Mouse (Mus musculus): ENCODE data around the gene Ccdc57. TPM values are rescaled to one million over a fixed set of nuclear protein-coding genes. Genes with fewer than 3 reads are reported as not detected.

Gene Ccdc57
- polyA plus RNA-seq, 1 experiment from 2014 or later = 4.2 TPM

- Histone ChIP-seq H3K9ac (peak overlapping the region; percentile 98), H3K4me2 (replicated peaks) (peak overlapping the region; percentile 83), H3K9me3 (no peaks in the 10 kb centered on the region), H3K27ac (0 out of 2 replicates have a peak overlapping the region, but pooled peaks have one; percentile 4), H3K4me3 (replicated peaks) (peak overlapping the region; percentile 92), H3K27me3 (replicated peaks) (no peaks in the 10 kb centered on the region), H3K36me3 (peaks cover 44% of the 10 kb centered on the region), H3K4me1 (replicated peaks) (peaks cover 35% of the 10 kb centered on the region)
- WGBS = 31% methylated on average over 4 of the region's 4 CpGs
- ATAC-seq = no peak
Observed at GRCm38 (mm10) chr11:120822321-120822720, 110.4 kb downstream of the Ccdc57 start.

- H3K4me1 ChIP-seq (replicated peaks) = peaks cover 35% of the 10 kb centered on the region
- 65% methylated on average over 14 of the region's 14 CpGs for WGBS
- peak overlapping the region; percentile 98; the same call in 1 of the 2 replicates for H3K9ac ChIP-seq
- no peak overlapping the region for H3K27ac ChIP-seq
- ATAC-seq = no peak
- peak overlapping the region; percentile 83 for H3K4me2 ChIP-seq (replicated peaks)
- H3K27me3 ChIP-seq (replicated peaks) = no peaks in the 10 kb centered on the region
- no peaks in the 10 kb centered on the region for H3K9me3 ChIP-seq
- H3K36me3 ChIP-seq = peaks cover 54% of the 10 kb centered on the region
- H3K4me3 ChIP-seq (replicated peaks) = peak overlapping the region; percentile 92
Observed at GRCm38 (mm10) chr11:120821076-120821922, 111.4 kb downstream of the Ccdc57 start.

- Histone ChIP-seq H3K4me2 (replicated peaks) (0 out of 2 replicates have a peak overlapping the region, but pooled peaks have one; percentile 83), H3K9ac (no peak overlapping the region), H3K27ac (no peak overlapping the region), H3K9me3 (no peaks in the 10 kb centered on the region), H3K36me3 (peaks cover 61% of the 10 kb centered on the region), H3K4me1 (replicated peaks) (peaks cover 30% of the 10 kb centered on the region), H3K27me3 (replicated peaks) (no peaks in the 10 kb centered on the region), H3K4me3 (replicated peaks) (no peak overlapping the region)
- ATAC-seq = no peak
- WGBS = 90% methylated on average over 14 of the region's 14 CpGs
Observed at GRCm38 (mm10) chr11:120820546-120820945, 112.1 kb downstream of the Ccdc57 start.

- 92% methylated on average over 6 of the region's 6 CpGs for WGBS
- no peak overlapping the region for H3K4me2 ChIP-seq (replicated peaks)
- no peaks in the 10 kb centered on the region for H3K27me3 ChIP-seq (replicated peaks)
- ATAC-seq = no peak
- no peaks in the 10 kb centered on the region for H3K9me3 ChIP-seq
- peaks cover 71% of the 10 kb centered on the region for H3K36me3 ChIP-seq
- H3K4me3 ChIP-seq (replicated peaks) = no peak overlapping the region
- peaks cover 23% of the 10 kb centered on the region for H3K4me1 ChIP-seq (replicated peaks)
- no peak overlapping the region for H3K27ac ChIP-seq
- no peak overlapping the region for H3K9ac ChIP-seq
Observed at GRCm38 (mm10) chr11:120819556-120819955, 113.1 kb downstream of the Ccdc57 start.

- Histone ChIP-seq H3K9me3 (no peaks in the 10 kb centered on the region), H3K27me3 (replicated peaks) (no peaks in the 10 kb centered on the region), H3K36me3 (peaks cover 84% of the 10 kb centered on the region), H3K4me1 (replicated peaks) (peaks cover 23% of the 10 kb centered on the region), H3K9ac (no peak overlapping the region), H3K4me2 (replicated peaks) (no peak overlapping the region), H3K27ac (no peak overlapping the region), H3K4me3 (replicated peaks) (no peak overlapping the region)
- no peak for ATAC-seq
- WGBS = 97% methylated on average over 13 of the region's 13 CpGs
Observed at GRCm38 (mm10) chr11:120818251-120818650, 114.4 kb downstream of the Ccdc57 start.

GRCm38 (mm10) chr11:120817358-120817757 is 115.3 kb downstream of the Ccdc57 start:
- no peak overlapping the region for H3K4me2 ChIP-seq (replicated peaks)
- peaks cover 17% of the 10 kb centered on the region for H3K4me1 ChIP-seq (replicated peaks)
- H3K9me3 ChIP-seq = no peaks in the 10 kb centered on the region
- H3K27me3 ChIP-seq (replicated peaks) = no peaks in the 10 kb centered on the region
- H3K4me3 ChIP-seq (replicated peaks) = no peak overlapping the region
- no peak for ATAC-seq
- WGBS = 87% methylated on average over 6 of the region's 6 CpGs
- no peak overlapping the region for H3K27ac ChIP-seq
- H3K36me3 ChIP-seq = peaks cover 93% of the 10 kb centered on the region
- H3K9ac ChIP-seq = no peak overlapping the region

GRCm38 (mm10) chr11:120812068-120812467 is 120.6 kb downstream of the Ccdc57 start:
- ATAC-seq = no peak
- Histone ChIP-seq H3K27ac (no peak overlapping the region), H3K4me1 (replicated peaks) (no peaks in the 10 kb centered on the region), H3K36me3 (peaks cover 99% of the 10 kb centered on the region), H3K27me3 (replicated peaks) (no peaks in the 10 kb centered on the region), H3K4me3 (replicated peaks) (no peak overlapping the region), H3K9ac (no peak overlapping the region), H3K4me2 (replicated peaks) (no peak overlapping the region), H3K9me3 (no peaks in the 10 kb centered on the region)
- WGBS = 95% methylated on average over 16 of the region's 16 CpGs

GRCm38 (mm10) chr11:120808010-120808409 is 124.7 kb downstream of the Ccdc57 start:
- no peak overlapping the region for H3K27ac ChIP-seq
- no peak for ATAC-seq
- 89% methylated on average over 12 of the region's 12 CpGs for WGBS
- H3K4me1 ChIP-seq (replicated peaks) = no peaks in the 10 kb centered on the region; the same call in 1 of the 2 replicates
- no peak overlapping the region for H3K4me2 ChIP-seq (replicated peaks)
- peaks cover 66% of the 10 kb centered on the region for H3K36me3 ChIP-seq
- no peaks in the 10 kb centered on the region for H3K9me3 ChIP-seq
- no peak overlapping the region for H3K4me3 ChIP-seq (replicated peaks)
- no peaks in the 10 kb centered on the region for H3K27me3 ChIP-seq (replicated peaks)
- no peak overlapping the region for H3K9ac ChIP-seq

- Histone ChIP-seq H3K4me1 (replicated peaks) (no peaks in the 10 kb centered on the region; the same call in 1 of the 2 replicates), H3K27ac (no peak overlapping the region; the same call in 1 of the 2 replicates), H3K27me3 (replicated peaks) (no peaks in the 10 kb centered on the region), H3K9me3 (no peaks in the 10 kb centered on the region), H3K4me3 (replicated peaks) (no peak overlapping the region), H3K9ac (no peak overlapping the region), H3K36me3 (peaks cover 43% of the 10 kb centered on the region), H3K4me2 (replicated peaks) (no peak overlapping the region)
- 60% methylated on average over 7 of the region's 7 CpGs for WGBS
- ATAC-seq = peak; percentile 88
Observed at GRCm38 (mm10) chr11:120805375-120806298, 127.0 kb downstream of the Ccdc57 start.

- no peaks in the 10 kb centered on the region for H3K9me3 ChIP-seq
- H3K4me3 ChIP-seq (replicated peaks) = no peak overlapping the region
- no peak overlapping the region for H3K4me2 ChIP-seq (replicated peaks)
- WGBS = 71% methylated on average over 4 of the region's 4 CpGs
- ATAC-seq = no peak
- no peak overlapping the region for H3K9ac ChIP-seq
- peaks cover 34% of the 10 kb centered on the region for H3K36me3 ChIP-seq
- no peaks in the 10 kb centered on the region for H3K27me3 ChIP-seq (replicated peaks)
- H3K4me1 ChIP-seq (replicated peaks) = peaks cover 3% of the 10 kb centered on the region
- no peak overlapping the region for H3K27ac ChIP-seq
Observed at GRCm38 (mm10) chr11:120804769-120805168, 127.9 kb downstream of the Ccdc57 start.

GRCm38 (mm10) chr11:120804274-120804673 is 128.4 kb downstream of the Ccdc57 start:
- H3K9ac ChIP-seq = no peak overlapping the region
- H3K36me3 ChIP-seq = peaks cover 29% of the 10 kb centered on the region
- no peak overlapping the region for H3K27ac ChIP-seq
- no peak overlapping the region for H3K4me2 ChIP-seq (replicated peaks)
- H3K4me3 ChIP-seq (replicated peaks) = no peak overlapping the region
- H3K9me3 ChIP-seq = no peaks in the 10 kb centered on the region
- WGBS = 78% methylated on average over 7 of the region's 7 CpGs
- no peak for ATAC-seq
- H3K4me1 ChIP-seq (replicated peaks) = peaks cover 3% of the 10 kb centered on the region
- no peaks in the 10 kb centered on the region for H3K27me3 ChIP-seq (replicated peaks)
